Mouse (Mus musculus): ENCODE results near the gene Lpcat2.

- no peak for TF ChIP-seq CTCF (IDR thresholded peaks at IDR 0.05; ENCODE audit: low read depth, low read length)
- TF ChIP-seq TAL1 (conservative IDR thresholded peaks at IDR 0.05; ENCODE audit: low read depth, low read length) = no peak
- TF ChIP-seq GATA1 (IDR thresholded peaks at IDR 0.05; ENCODE audit: borderline replicate concordance, low read length) = no peak
- no peak for TF ChIP-seq POLR2AphosphoS5 (IDR thresholded peaks at IDR 0.05; ENCODE audit: insufficient replicate concordance, low read depth, low read length)
These were observed 109.4 kb downstream of the Lpcat2 start for GRCm38 (mm10) chr8:92964556-92964955.

Measured in G1E (cell line).